ENCODE assay signal across 17 mouse cellular contexts in the genomic region with DNA sequence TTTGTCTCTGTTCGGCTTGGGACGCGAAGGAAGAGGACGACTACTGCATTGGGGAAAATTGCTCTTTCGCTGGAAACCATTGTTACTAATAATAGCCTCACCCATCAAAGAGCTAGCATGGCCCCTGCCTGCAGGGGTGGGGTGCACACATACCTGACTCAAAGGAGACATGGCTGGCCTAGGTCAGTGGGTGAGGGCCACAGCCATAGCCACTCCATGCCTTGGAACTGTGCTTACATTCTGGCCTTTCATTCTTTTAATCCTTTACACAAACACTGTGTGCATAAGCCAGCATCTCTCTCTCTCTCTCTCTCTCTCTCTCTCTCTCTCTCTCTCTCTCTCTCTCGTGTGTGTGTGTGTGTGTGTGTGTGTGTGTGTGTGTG.
DNase-seq lines count a peak whose midpoint lies in the region; ATAC-seq lines count a peak whose summit lies in the region.
"Had no signal": no experiment of that assay in that cellular context is flagged by ENCODE, and none has a peak within 500 bp of the region (broad histone marks: within the 10 kb centered on the region; RNA-seq: fewer than 3 reads in every experiment).

No protein-coding gene starts in this region.

- H3K9me3 ChIP-seq in heart, embryonic 15.5 days (replicated peaks) = no peaks in the 10 kb centered on the region
- H3K9me3 ChIP-seq in neural tube, embryonic 13.5 days = no peaks in the 10 kb centered on the region
- H3K9me3 ChIP-seq in midbrain, embryonic 12.5 days = no peaks in the 10 kb centered on the region
- H3K9me3 ChIP-seq: forebrain, embryonic 10.5 days; liver, embryonic 12.5 days had no signal

- WGBS in heart, embryonic 15.5 days = 40% methylated on average over 5 of the region's 6 CpGs
- 26% methylated on average over 5 of the region's 6 CpGs for WGBS in neural tube, embryonic 13.5 days
- WGBS in midbrain, embryonic 12.5 days = 53% methylated on average over 5 of the region's 6 CpGs

- H3K36me3 ChIP-seq in heart, embryonic 15.5 days = no peaks in the 10 kb centered on the region
- no peaks in the 10 kb centered on the region for H3K36me3 ChIP-seq in neural tube, embryonic 13.5 days
- H3K36me3 ChIP-seq in midbrain, embryonic 12.5 days = no peaks in the 10 kb centered on the region
- H3K36me3 ChIP-seq: forebrain, embryonic 10.5 days; liver, embryonic 12.5 days had no signal

- H3K4me2 ChIP-seq in heart, embryonic 15.5 days = no peak overlapping the region
- no peak overlapping the region for H3K4me2 ChIP-seq in neural tube, embryonic 13.5 days
- no peak overlapping the region for H3K4me2 ChIP-seq in midbrain, embryonic 12.5 days (replicated peaks)
- H3K4me2 ChIP-seq: liver, embryonic 12.5 days had no signal

- peaks cover 18% of the 10 kb centered on the region; the same call in 1 of the 2 replicates for H3K27me3 ChIP-seq in heart, embryonic 15.5 days
- peaks cover 22% of the 10 kb centered on the region for H3K27me3 ChIP-seq in neural tube, embryonic 13.5 days
- H3K27me3 ChIP-seq in midbrain, embryonic 12.5 days = peaks cover 74% of the 10 kb centered on the region

- H3K9ac ChIP-seq in heart, embryonic 15.5 days = no peak overlapping the region
- no peak overlapping the region for H3K9ac ChIP-seq in neural tube, embryonic 13.5 days
- no peak overlapping the region for H3K9ac ChIP-seq in midbrain, embryonic 12.5 days (replicated peaks)
- H3K9ac ChIP-seq: liver, embryonic 12.5 days had no signal

- no peak for DNase-seq in heart, adult 11 months
- DNase-seq in neural tube, embryonic 10.5 days (ENCODE audit: extremely low spot score, low spot score) = no peak
- DNase-seq in gastrocnemius, postnatal 25 days = no peak
- no peak for DNase-seq in layer of hippocampus, adult 8-10 months (ENCODE audit: low spot score in 2 of 2)
- DNase-seq: adrenal gland, postnatal 25 days; cerebellum, adult 2 months; gastrocnemius, postnatal 36 days had no signal

- no peak for ATAC-seq in heart, embryonic 15.5 days (replicated peaks; ENCODE audit: insufficient number of reproducible peaks, insufficient read depth, low FRiP score, low read depth)
- no peak for ATAC-seq in neural tube, embryonic 13.5 days (ENCODE audit: low read depth)
- ATAC-seq in midbrain, embryonic 12.5 days (ENCODE audit: low FRiP score, low read depth) = no peak
- ATAC-seq: hindbrain, postnatal 0 days; liver, embryonic 12.5 days; lung, postnatal 0 days had no signal

- H3K4me3 ChIP-seq in heart, embryonic 15.5 days = no peak overlapping the region
- H3K4me3 ChIP-seq in neural tube, embryonic 13.5 days = no peak overlapping the region
- H3K4me3 ChIP-seq in midbrain, embryonic 12.5 days = no peak overlapping the region
- H3K4me3 ChIP-seq: forebrain, embryonic 10.5 days; layer of hippocampus, adult 2 months; liver, embryonic 12.5 days; myocyte had no signal

- H3K27ac ChIP-seq in heart, embryonic 15.5 days = peak overlapping the region; percentile 51; the same call in 1 of the 2 replicates
- 0 out of 2 replicates have a peak overlapping the region, but pooled peaks have one; percentile 28 for H3K27ac ChIP-seq in neural tube, embryonic 13.5 days (replicated peaks)
- peak overlapping the region; percentile 20; the same call in 1 of the 2 replicates for H3K27ac ChIP-seq in midbrain, embryonic 12.5 days (replicated peaks)
- H3K27ac ChIP-seq: forebrain, embryonic 10.5 days; hindbrain, postnatal 0 days; kidney, postnatal 0 days; layer of hippocampus, adult 2 months; liver, embryonic 12.5 days had no signal

- peaks cover 15% of the 10 kb centered on the region for H3K4me1 ChIP-seq in heart, embryonic 15.5 days (replicated peaks)
- H3K4me1 ChIP-seq in neural tube, embryonic 13.5 days (replicated peaks) = peaks cover 10% of the 10 kb centered on the region
- H3K4me1 ChIP-seq in midbrain, embryonic 12.5 days = 0 out of 2 replicates have a peak, but pooled peaks cover 8% of the 10 kb centered on the region
